Mouse (Mus musculus): Measurements from ENCODE around the gene Armc6. TPM values are rescaled to one million over a fixed set of nuclear protein-coding genes. Genes with fewer than 3 reads are reported as not detected.
"Not testable (repeated sequence)": the region's sequence is repeated elsewhere in the genome, so short reads cannot be mapped to it uniquely, and the experiment has no call there.

Gene Armc6
- polyA plus RNA-seq, 1 experiment from 2014 or later = 20.6 TPM

- Histone ChIP-seq H3K27me3 (replicated peaks) (no peaks in the 10 kb centered on the region), H3K36me3 (peaks cover 47% of the 10 kb centered on the region), H3K4me3 (no peak overlapping the region), H3K9ac (no peak overlapping the region), H3K27ac (replicated peaks) (no peak overlapping the region), H3K4me1 (peaks cover 18% of the 10 kb centered on the region), H3K9me3 (no peaks in the 10 kb centered on the region), H3K4me2 (no peak overlapping the region)
- ATAC-seq (ENCODE audit: extremely low read depth, insufficient number of reproducible peaks, low FRiP score, low TSS enrichment) = no peak
- 93% methylated on average over 9 of the region's 9 CpGs for whole genome bisulfite sequencing
Measured at GRCm38 (mm10) chr8:70230837-70231236, 3.4 kb downstream of the Armc6 start.

DNA sequence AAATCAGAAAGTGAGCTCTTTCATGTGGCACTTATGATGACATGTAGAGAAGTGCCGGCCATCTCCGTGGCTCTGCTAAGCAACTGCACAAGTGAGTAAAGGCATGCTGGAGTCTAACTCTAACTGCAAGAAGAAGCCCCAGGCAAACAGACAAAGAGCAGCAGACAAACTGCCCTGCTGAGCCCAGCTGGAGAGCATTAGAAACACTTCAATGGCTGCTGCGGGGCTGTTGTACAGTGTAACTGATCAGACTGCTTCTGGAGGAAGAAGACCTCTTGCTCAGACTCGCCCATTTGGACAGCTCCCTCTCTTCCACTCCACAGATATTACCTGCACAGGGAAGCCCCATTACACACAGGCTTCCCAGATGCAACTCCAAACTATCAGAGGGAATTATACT lies 6.3 kb downstream of the Armc6 start:
- H3K36me3 ChIP-seq = peaks cover 76% of the 10 kb centered on the region
- no peaks in the 10 kb centered on the region for H3K9me3 ChIP-seq
- no peak overlapping the region for H3K4me2 ChIP-seq
- H3K27me3 ChIP-seq (replicated peaks) = no peaks in the 10 kb centered on the region
- no peaks in the 10 kb centered on the region; the same call in 1 of the 2 replicates for H3K4me1 ChIP-seq
- H3K9ac ChIP-seq = no peak overlapping the region
- no peak overlapping the region for H3K4me3 ChIP-seq
- WGBS = 84% methylated on average over 4 of the region's 4 CpGs
- ATAC-seq (ENCODE audit: extremely low read depth, insufficient number of reproducible peaks, low FRiP score, low TSS enrichment) = no peak
- H3K27ac ChIP-seq (replicated peaks) = no peak overlapping the region

DNA sequence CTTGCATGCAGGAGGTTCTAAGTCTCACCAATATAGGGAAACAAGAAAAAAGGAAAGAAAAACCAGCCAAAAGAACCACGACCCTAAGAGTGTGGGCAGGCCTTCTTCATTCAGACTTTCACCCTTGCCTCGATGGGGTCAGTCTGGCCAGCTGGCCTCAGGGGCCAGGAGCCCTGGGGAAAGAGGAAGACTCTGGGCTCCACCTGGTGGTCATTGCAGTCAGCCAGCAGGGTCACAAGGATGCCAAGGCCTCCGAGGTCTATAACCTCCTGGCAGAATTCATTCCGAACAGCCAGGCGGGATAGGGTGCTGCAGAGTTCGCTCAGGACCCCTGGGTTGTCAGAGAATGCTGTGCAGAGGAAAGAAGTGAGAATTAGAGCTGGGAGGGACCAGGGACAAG lies 10.9 kb downstream of the Armc6 start:
- H3K9me3 ChIP-seq = no peaks in the 10 kb centered on the region
- H3K27me3 ChIP-seq (replicated peaks) = no peaks in the 10 kb centered on the region
- H3K27ac ChIP-seq (replicated peaks) = no peak overlapping the region
- whole genome bisulfite sequencing = 41% methylated on average over 6 of the region's 6 CpGs
- H3K4me2 ChIP-seq = no peak overlapping the region
- 0 out of 2 replicates have a peak, but pooled peaks have one; percentile 21 for ATAC-seq (ENCODE audit: extremely low read depth, insufficient number of reproducible peaks, low FRiP score, low TSS enrichment)
- peaks cover 63% of the 10 kb centered on the region for H3K36me3 ChIP-seq
- H3K9ac ChIP-seq = no peak overlapping the region
- no peak overlapping the region for H3K4me3 ChIP-seq
- peaks cover 15% of the 10 kb centered on the region for H3K4me1 ChIP-seq

DNA sequence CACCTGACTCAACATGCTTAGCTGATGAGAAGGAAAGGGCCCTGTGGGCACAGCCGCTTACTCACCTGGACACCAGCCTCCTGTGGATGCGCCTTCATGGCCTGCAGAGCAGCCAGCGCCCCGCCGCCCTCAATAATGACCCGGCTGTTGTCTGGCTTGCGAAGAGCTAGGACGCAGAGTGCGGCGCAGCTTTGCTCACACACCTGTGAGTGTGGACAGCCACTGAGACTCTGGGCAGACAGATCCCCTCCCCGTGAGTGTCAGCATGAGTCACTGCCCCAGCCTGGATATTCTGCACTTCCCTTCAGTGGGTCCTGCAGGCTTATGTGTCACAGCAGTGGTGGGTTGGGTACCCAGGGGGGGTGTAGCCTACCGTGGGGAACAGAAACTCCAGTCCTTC lies 12.2 kb downstream of the Armc6 start:
- no peak overlapping the region for H3K4me3 ChIP-seq
- no peak for ATAC-seq (ENCODE audit: extremely low read depth, insufficient number of reproducible peaks, low FRiP score, low TSS enrichment)
- no peaks in the 10 kb centered on the region for H3K9me3 ChIP-seq
- H3K4me2 ChIP-seq = no peak overlapping the region
- WGBS = 90% methylated on average over 12 of the region's 12 CpGs
- no peaks in the 10 kb centered on the region for H3K27me3 ChIP-seq (replicated peaks)
- no peak overlapping the region for H3K27ac ChIP-seq (replicated peaks)
- peaks cover 15% of the 10 kb centered on the region for H3K4me1 ChIP-seq
- H3K9ac ChIP-seq = no peak overlapping the region
- H3K36me3 ChIP-seq = peaks cover 52% of the 10 kb centered on the region

DNA sequence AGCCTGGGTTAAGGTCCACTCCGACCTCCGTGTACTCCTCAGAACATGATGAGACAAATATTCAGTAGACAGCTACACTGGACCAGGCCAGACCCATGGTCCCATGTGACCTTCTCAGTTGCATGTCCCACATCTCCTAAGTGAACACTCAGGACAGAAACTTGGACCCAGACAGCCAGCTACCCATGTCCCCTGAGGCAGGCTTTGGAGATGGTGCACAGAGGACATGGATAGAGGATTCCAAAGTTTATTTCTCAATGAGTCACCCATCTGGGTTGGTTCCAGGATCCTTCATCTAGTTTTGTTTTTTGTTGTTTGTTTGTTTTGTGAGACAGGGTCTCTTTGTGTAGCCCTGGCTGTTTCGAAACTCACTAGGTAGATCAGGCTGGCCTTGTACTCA lies 13.4 kb downstream of the Armc6 start:
- Histone ChIP-seq H3K4me2 (no peak overlapping the region), H3K4me1 (peaks cover 15% of the 10 kb centered on the region), H3K4me3 (no peak overlapping the region), H3K36me3 (peaks cover 46% of the 10 kb centered on the region), H3K9ac (peak overlapping the region; percentile 28; the same call in 1 of the 2 replicates), H3K9me3 (no peaks in the 10 kb centered on the region), H3K27me3 (replicated peaks) (no peaks in the 10 kb centered on the region), H3K27ac (replicated peaks) (no peak overlapping the region)
- ATAC-seq (ENCODE audit: extremely low read depth, insufficient number of reproducible peaks, low FRiP score, low TSS enrichment) = no peak
- WGBS = 88% methylated on average over 3 of the region's 3 CpGs

GRCm38 (mm10) chr8:70220236-70220840 lies 13.9 kb downstream of the Armc6 start:
- Histone ChIP-seq H3K9me3 (no peaks in the 10 kb centered on the region), H3K27ac (replicated peaks) (no peak overlapping the region), H3K9ac (peak overlapping the region; percentile 28; the same call in 1 of the 2 replicates), H3K4me1 (peaks cover 15% of the 10 kb centered on the region), H3K27me3 (replicated peaks) (no peaks in the 10 kb centered on the region), H3K36me3 (peaks cover 41% of the 10 kb centered on the region), H3K4me2 (no peak overlapping the region), H3K4me3 (no peak overlapping the region)
- 65% methylated on average over 8 of the region's 8 CpGs for WGBS
- ATAC-seq (ENCODE audit: extremely low read depth, insufficient number of reproducible peaks, low FRiP score, low TSS enrichment) = no peak

DNA sequence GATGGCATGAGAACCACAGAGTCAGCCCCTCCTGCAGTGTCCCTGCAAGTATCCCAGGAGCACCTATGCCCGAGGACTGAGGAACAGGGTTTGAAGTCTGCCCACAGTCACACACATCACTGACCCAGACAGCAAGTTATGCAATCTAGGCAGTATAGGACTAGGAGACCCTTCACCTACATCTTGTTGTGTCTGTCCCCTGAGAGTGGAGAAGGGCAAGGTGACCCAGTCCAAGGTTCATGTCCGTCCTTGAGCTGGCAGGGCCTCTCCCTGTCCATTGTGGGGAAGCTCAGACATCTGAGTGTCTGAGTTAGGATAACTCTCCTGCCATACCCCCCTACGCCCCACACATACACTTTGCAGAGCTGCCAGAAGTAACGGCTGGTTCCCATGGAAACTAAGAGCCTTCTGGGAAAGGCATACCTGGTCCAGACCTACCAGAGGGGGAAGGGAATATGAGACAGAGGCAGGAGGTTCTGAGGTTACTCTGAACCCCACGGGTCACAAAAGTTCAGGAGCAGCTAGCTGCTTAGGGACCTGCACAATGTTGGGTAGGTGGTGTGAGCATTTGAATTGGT lies 15.1 kb downstream of the Armc6 start:
- H3K9me3 ChIP-seq = no peaks in the 10 kb centered on the region
- WGBS = 55% methylated on average over 5 of the region's 5 CpGs
- no peak overlapping the region for H3K4me2 ChIP-seq
- peaks cover 15% of the 10 kb centered on the region for H3K4me1 ChIP-seq
- H3K27me3 ChIP-seq (replicated peaks) = no peaks in the 10 kb centered on the region
- no peak overlapping the region for H3K27ac ChIP-seq (replicated peaks)
- no peak overlapping the region for H3K4me3 ChIP-seq
- ATAC-seq (ENCODE audit: extremely low read depth, insufficient number of reproducible peaks, low FRiP score, low TSS enrichment) = no peak
- H3K9ac ChIP-seq = 0 out of 2 replicates have a peak overlapping the region, but pooled peaks have one; percentile 1
- peaks cover 29% of the 10 kb centered on the region for H3K36me3 ChIP-seq

- no peak overlapping the region for H3K4me2 ChIP-seq
- ATAC-seq (ENCODE audit: extremely low read depth, insufficient number of reproducible peaks, low FRiP score, low TSS enrichment) = no peak
- no peaks in the 10 kb centered on the region for H3K27me3 ChIP-seq (replicated peaks)
- no peaks in the 10 kb centered on the region for H3K9me3 ChIP-seq
- H3K4me3 ChIP-seq = no peak overlapping the region
- H3K4me1 ChIP-seq = peaks cover 20% of the 10 kb centered on the region
- H3K9ac ChIP-seq = no peak overlapping the region
- H3K36me3 ChIP-seq = peaks cover 12% of the 10 kb centered on the region
- no peak overlapping the region for H3K27ac ChIP-seq (replicated peaks)
Measured at GRCm38 (mm10) chr8:70217441-70217840, 16.8 kb downstream of the Armc6 start.

- 63% methylated on average over 1 of the region's 1 CpGs for WGBS
- Histone ChIP-seq H3K4me2 (no peak overlapping the region), H3K9me3 (no peaks in the 10 kb centered on the region), H3K4me3 (no peak overlapping the region), H3K9ac (no peak overlapping the region), H3K36me3 (peaks cover 3% of the 10 kb centered on the region), H3K27ac (replicated peaks) (no peak overlapping the region), H3K4me1 (peaks cover 21% of the 10 kb centered on the region), H3K27me3 (replicated peaks) (no peaks in the 10 kb centered on the region)
- ATAC-seq (ENCODE audit: extremely low read depth, insufficient number of reproducible peaks, low FRiP score, low TSS enrichment) = no peak
Measured at GRCm38 (mm10) chr8:70216566-70216965, 17.7 kb downstream of the Armc6 start.

- peaks cover 25% of the 10 kb centered on the region for H3K4me1 ChIP-seq
- not testable (repeated sequence) for H3K27ac ChIP-seq (replicated peaks); H3K9me3 ChIP-seq; H3K36me3 ChIP-seq; ATAC-seq (ENCODE audit: extremely low read depth, insufficient number of reproducible peaks, low FRiP score, low TSS enrichment); H3K27me3 ChIP-seq (replicated peaks); H3K4me2 ChIP-seq; H3K9ac ChIP-seq; H3K4me3 ChIP-seq
- 58% methylated on average over 3 of the region's 3 CpGs for WGBS
Measured at GRCm38 (mm10) chr8:70216161-70216560, 18.1 kb downstream of the Armc6 start.

DNA sequence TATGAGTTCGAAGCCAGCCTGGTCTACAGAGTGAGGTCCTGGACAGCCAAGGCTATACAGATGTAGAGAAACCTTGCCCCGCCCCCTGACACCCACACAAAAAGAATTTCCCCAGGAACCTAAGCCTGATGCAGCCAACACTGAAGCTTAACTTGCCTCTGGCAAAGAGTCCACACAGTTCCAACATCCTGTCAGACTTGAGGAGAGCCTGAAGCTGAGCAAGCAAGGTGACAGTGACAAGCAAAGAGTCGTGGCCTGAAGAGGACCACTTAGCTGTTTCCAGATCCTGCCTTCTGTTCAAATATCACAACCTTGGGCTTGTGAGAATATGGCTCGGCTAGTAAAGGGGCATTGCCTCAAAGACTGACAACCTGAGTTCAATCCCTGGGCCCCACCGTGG lies 19.2 kb downstream of the Armc6 start:
- WGBS = 53% methylated on average over 5 of the region's 5 CpGs
- Histone ChIP-seq H3K4me3 (no peak overlapping the region), H3K4me2 (no peak overlapping the region), H3K27me3 (replicated peaks) (no peaks in the 10 kb centered on the region), H3K36me3 (no peaks in the 10 kb centered on the region), H3K9me3 (no peaks in the 10 kb centered on the region), H3K27ac (replicated peaks) (no peak overlapping the region), H3K9ac (no peak overlapping the region), H3K4me1 (peaks cover 31% of the 10 kb centered on the region)
- no peak for ATAC-seq (ENCODE audit: extremely low read depth, insufficient number of reproducible peaks, low FRiP score, low TSS enrichment)

DNA sequence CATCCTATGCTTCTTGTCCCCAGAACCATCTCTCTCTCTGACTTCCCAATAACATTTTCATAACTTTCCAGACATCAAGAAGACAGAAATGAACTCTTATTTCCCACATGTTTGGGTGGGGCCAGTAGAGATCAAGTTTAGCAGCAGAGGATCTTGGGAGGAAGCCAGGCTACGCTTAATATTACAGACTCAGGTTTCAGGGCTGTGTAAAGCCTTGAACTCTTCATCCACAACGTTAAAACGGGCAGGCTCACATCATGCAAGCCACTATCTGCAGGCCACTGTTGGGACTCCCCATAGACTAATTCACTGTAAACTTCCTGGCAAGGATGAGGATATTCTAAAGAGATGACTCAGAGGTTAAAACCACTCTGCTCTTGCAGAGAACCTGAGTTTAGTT lies 19.9 kb downstream of the Armc6 start:
- Histone ChIP-seq H3K9ac (no peak overlapping the region), H3K27me3 (replicated peaks) (no peaks in the 10 kb centered on the region), H3K27ac (replicated peaks) (no peak overlapping the region), H3K36me3 (no peaks in the 10 kb centered on the region), H3K9me3 (no peaks in the 10 kb centered on the region), H3K4me3 (no peak overlapping the region), H3K4me1 (peaks cover 30% of the 10 kb centered on the region), H3K4me2 (no peak overlapping the region)
- 53% methylated on average over 3 of the region's 3 CpGs for WGBS
- no peak for ATAC-seq (ENCODE audit: extremely low read depth, insufficient number of reproducible peaks, low FRiP score, low TSS enrichment)
